Mouse (Mus musculus) neural tube, embryonic 10.5 days (tissue): ENCODE measurements around the gene Nkap.
A peak's percentile ranks its signal among the peaks of the same experiment; 100 is the strongest.
"Not testable (repeated sequence)": the region's sequence is repeated elsewhere in the genome, so short reads cannot be mapped to it uniquely, and the experiment has no call there.

ENCODE experiments used
- DNase-seq: peaks from one replicate; pipeline ENCODE4 v3.0.0-alpha.2; 2017; ENCODE audit warnings: low spot score; ENCODE audit errors: extremely low spot score

Gene Nkap

DNA sequence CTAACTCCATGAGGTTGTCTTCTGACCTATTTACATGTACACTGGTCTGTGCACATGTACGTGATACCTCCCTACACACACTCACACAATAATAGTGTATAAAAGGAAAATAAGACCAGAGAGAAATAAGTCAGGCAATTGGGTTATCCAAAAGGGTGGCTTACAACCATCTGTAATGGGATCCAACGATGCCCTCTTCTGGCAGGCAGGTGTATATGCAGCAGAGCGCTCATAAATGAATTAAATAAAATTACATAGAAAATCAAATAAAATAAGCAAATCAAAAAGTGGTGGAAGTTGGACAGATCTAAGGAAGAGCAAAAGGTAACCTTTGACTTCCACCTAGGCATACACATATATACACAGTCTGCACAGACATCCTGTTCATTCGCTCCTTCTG lies 31.2 kb downstream of the Nkap start:
- DNase-seq: no peak

DNA sequence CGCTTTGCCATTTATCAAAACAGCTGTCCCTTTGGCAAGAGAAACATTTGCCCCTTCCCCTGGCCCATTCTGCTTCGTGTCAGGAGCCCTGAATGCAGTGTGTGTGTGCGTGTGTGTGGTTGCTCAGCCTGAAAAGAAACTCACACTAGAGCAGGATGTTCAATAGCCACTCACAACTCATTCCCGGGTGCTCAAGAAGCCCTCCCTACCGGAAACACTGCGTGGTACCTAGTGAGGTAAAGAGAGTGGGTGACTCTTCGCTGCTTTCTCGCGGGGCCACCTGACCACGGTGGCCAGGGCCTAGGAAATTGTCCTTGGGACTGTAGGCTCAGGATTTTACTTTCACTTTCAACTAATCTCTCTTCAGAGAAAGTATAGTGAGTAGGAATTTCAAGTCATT lies 34.6 kb downstream of the Nkap start:
- DNase-seq: no peak

DNA sequence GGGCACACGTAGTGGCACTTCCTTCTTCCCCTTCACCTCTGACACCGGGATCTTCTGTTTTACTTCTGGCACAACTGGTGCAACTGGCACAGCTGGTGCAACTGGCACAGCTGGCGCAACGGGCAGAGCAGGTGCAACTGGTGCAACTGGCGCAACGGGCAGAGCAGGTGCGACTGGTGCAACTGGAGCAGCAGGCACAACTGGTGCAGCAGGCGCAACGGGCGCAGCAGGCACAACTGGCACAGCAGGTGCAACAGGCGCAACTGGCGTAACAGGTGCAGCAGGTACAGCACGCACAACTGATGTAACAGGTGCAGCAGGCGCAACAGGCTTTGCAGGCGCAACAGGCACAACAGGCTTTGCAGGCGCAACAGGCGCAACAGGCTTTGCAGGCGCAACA lies 36.5 kb downstream of the Nkap start:
- DNase-seq: no peak

DNA sequence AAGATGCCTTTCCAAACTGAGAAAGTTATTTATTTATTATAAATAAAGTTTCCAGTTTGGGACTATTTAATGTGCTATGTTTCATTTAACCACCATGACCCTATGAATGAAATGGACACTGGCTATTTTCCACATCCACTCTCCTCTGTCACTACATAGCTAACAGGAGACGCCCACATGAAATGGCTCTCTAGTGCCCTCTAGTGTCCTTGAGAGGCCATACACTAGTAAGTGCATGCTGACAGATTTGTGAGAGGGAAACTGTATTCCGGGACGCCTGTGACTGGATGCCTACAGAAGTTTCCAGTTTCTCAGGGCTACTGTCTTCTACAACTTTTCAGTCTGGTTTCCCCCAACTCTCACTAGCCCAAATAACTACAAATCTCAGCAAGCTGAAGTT lies 40.5 kb downstream of the Nkap start:
- no peak for DNase-seq

DNA sequence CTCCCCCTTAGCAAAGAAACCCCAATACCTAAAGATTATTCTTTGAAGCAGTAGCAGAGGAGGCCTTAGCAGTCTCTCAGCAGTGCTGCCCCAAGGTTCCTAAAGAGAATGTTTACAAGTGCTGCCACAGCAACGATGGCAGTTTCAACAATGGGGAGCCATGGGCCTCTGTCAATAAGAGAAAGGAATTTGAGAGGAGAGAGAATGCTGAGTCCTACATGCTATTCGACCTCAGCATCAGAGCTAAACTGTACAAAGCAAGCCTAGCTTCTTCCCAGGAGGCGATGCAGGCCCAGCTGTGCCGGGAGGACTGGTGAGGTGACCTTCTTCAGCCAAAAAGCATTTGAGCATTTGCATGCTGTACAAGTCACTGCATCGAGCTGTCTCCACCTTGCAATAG lies 42.1 kb downstream of the Nkap start, which contains the start of gene Akap14:
Gene Akap14 (minus strand): TSS at position 101 of the 400 bp plus-strand sequence.
- DNase-seq: no peak

DNA sequence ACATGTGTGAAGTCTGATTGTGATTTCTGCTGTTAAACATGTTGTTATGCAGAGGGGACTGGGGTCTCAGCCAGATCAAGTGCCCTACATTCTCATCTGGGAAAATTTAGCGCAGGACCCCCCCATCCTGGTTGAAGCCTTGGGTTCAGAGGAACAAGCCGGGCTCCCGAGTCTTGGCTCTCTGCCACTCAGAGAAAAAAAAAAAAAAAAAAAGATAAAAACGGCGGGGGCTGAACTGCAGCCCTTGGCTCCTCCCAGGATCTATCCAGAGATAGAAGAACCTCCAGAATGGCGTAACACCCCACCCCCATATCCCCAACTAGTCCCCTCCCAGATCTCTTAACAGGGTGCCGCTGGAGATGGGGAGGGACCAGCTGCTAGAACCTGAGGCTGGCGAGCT lies 57.8 kb downstream of the Nkap start:
- DNase-seq: not testable (repeated sequence)

DNA sequence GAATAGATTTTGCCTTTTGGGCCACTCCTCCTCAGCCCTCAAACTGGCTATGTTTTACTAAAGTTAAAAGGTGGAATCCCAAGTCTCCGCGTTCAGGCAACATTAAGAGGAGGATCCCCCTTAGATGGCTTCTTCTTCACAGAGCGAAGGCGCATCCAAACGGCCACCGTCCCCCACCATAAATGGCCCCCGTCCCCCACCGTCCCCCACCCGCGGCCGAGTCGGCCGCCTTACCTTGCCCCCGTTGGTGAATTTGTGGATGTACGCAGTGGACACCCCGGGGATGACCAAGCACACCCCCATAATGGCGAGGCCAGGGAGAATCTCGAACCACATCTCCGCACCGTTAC lies 64.1 kb downstream of the Nkap start:
- DNase-seq: no peak

DNA sequence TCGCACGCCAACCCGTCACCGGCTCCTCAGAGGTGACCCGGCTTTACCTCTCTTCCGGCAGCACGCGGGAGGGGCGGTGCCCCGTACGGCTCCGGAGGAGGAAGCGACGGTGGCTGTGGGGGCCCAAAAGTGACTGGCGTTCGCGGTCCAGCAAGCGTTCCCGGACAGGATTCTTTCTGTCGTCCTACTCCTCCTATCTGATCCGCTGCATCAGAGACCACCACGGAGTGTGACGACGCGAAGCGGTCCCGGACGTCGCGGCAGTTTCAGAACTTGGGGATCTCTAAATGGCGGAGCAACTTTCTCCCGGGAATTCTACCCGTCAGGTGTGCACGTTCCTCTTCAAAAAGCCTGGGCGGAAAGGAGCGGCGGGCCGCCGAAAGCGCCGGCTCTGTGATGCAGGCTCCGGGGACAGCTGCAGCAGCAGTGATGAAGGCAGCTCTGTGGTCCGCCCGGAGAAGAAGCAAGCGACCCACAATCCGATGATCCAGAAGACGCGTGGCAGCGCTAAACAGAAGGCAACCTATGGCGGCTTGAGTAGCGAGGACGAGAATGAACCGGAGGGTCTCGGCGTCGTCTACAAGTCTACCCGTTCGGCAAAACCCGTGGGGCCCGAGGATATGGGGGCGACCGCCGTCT lies 64.6 kb downstream of the Nkap start, which contains the start of the genes Ndufa1 and Rnf113a1:
Gene Ndufa1 (minus strand): TSS at position 59 of the 639 bp plus-strand sequence.
Gene Rnf113a1 (plus strand): TSS at position 141 of the 639 bp plus-strand sequence.
- DNase-seq: peak; percentile 74

DNA sequence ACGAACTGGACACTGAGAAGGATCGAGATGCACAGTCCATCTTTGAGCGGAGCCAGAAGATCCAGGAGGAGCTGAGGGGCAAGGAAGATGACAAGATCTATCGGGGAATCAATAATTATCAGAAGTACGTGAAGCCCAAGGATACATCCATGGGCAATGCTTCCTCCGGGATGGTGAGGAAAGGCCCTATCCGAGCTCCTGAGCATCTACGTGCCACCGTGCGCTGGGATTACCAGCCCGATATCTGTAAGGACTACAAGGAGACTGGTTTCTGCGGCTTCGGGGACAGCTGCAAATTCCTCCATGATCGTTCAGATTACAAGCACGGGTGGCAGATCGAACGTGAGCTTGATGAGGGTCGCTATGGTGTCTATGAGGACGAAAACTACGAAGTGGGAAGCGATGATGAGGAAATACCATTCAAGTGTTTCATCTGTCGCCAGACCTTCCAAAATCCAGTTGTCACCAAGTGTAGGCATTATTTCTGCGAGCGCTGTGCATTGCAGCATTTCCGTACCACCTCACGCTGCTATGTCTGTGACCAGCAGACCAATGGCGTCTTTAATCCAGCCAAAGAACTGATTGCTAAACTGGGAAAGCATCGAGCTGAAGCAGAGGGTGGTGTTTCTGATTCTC lies 65.3 kb downstream of the Nkap start:
- DNase-seq: no peak

DNA sequence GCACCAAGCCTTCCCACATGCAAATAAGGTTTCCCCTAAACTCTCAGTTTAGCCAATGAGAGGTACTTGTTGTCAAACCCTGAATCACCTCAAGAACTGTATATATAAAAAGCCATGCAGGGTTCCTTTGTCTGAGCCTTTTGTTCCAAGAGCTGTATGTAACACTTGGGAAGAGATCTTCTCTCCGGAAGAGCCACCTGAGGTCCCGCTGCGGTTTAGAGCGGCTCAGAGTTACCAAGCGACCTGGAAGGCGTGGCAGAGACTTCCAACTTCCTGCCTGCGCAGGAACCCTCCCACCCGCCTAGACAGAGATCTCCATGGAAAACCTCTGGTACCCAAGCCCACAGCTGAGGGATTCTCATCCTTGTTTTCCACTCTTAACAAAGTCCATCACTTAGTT lies 72.1 kb downstream of the Nkap start:
- no peak for DNase-seq
